Mouse (Mus musculus) heart, postnatal 14 days (tissue): ENCODE measurements around the gene Tnni1. TPM values are rescaled to one million over a fixed set of nuclear protein-coding genes. Genes with fewer than 3 reads are reported as not detected.

ENCODE experiments used
- DNase-seq, 2 experiments: peaks; one replicate each; pipeline ENCODE4 v3.0.0; 2021 to 2022
- intact Hi-C: fragments of 180-260 bp; cut with DNase I; formaldehyde crosslinking; loops from one replicate; pipeline ENCODE4 v1.15.1; 2025
- total RNA-seq, 2 experiments: library from RNA; stranded (reverse); gene quantifications; 2 replicates each; pipeline ENCODE4 v1.2.3; 2021

The Tnni1 gene
- total RNA-seq, 2 experiments from 2014 or later, result 18.6 to 29.4 TPM

- intact Hi-C loops, result loop anchor here (1.0 kb wide), 1 partner anchor 13 kb away; the partner anchor contains the start of gene Tnni1
- no peak for DNase-seq
Measured at GRCm38 (mm10) chr1:135766592-135767306, 12.5 kb upstream of the Tnni1 start.

- no peak for DNase-seq
- intact Hi-C loops, result no loop called here
Measured at GRCm38 (mm10) chr1:135767324-135767890, 11.8 kb upstream of the Tnni1 start.

GRCm38 (mm10) chr1:135768400-135768799, 10.8 kb upstream of the Tnni1 start:
- intact Hi-C loops, result no loop called here

GRCm38 (mm10) chr1:135770237-135770636, 9.0 kb upstream of the Tnni1 start:
- intact Hi-C loops, result no loop called here
- DNase-seq, result no peak

More at GRCm38 (mm10) chr1:135768400-135768799, 10.8 kb upstream of the Tnni1 start:
- no peak for DNase-seq

- intact Hi-C loops, result no loop called here
- peak; percentile 55 to 57 for DNase-seq
Measured at GRCm38 (mm10) chr1:135770896-135771572, 8.2 kb upstream of the Tnni1 start.

GRCm38 (mm10) chr1:135771573-135771970, 7.7 kb upstream of the Tnni1 start:
- intact Hi-C loops, result no loop called here
- DNase-seq, result no peak

- intact Hi-C loops, result no loop called here
- DNase-seq, result no peak
Measured at GRCm38 (mm10) chr1:135776596-135776995, 2.6 kb upstream of the Tnni1 start.

GRCm38 (mm10) chr1:135777046-135777445, 2.2 kb upstream of the Tnni1 start:
- DNase-seq, result no peak
- intact Hi-C loops, result no loop called here

GRCm38 (mm10) chr1:135780649-135781048, 1.4 kb downstream of the Tnni1 start:
- DNase-seq, result no peak
- intact Hi-C loops, result loop anchor here (1.0 to 5.0 kb wide), 3 partner anchors 27 to 238 kb away; no protein-coding TSS in a partner anchor

GRCm38 (mm10) chr1:135781220-135781619, 2.0 kb downstream of the Tnni1 start:
- peak; percentile 87 to 88 for DNase-seq
- intact Hi-C loops, result loop anchor here (1.0 to 5.0 kb wide), 3 partner anchors 28 to 239 kb away; no protein-coding TSS in a partner anchor

- intact Hi-C loops, result loop anchor here (5.0 kb wide), 1 partner anchor 241 kb away; no protein-coding TSS in a partner anchor
- DNase-seq, result no peak
Measured at GRCm38 (mm10) chr1:135782816-135783215, 3.6 kb downstream of the Tnni1 start.

- intact Hi-C loops, result no loop called here
- DNase-seq, result peak; percentile 77 to 88
Measured at GRCm38 (mm10) chr1:135787799-135788198, 8.6 kb downstream of the Tnni1 start.

GRCm38 (mm10) chr1:135788708-135789107, 9.5 kb downstream of the Tnni1 start:
- peak; percentile 58 for DNase-seq
- intact Hi-C loops, result no loop called here

- intact Hi-C loops, result no loop called here
- DNase-seq, result peak; percentile 84 to 88
Measured at GRCm38 (mm10) chr1:135789815-135790214, 10.6 kb downstream of the Tnni1 start.

GRCm38 (mm10) chr1:135792143-135792939, 13.1 kb downstream of the Tnni1 start:
- intact Hi-C loops, result no loop called here
- DNase-seq, result no peak

GRCm38 (mm10) chr1:135793370-135794215, 14.4 kb downstream of the Tnni1 start:
- peak; percentile 30 to 46 for DNase-seq

GRCm38 (mm10) chr1:135794216-135795134, 15.2 kb downstream of the Tnni1 start:
- intact Hi-C loops, result no loop called here
- DNase-seq, result no peak

More at GRCm38 (mm10) chr1:135793370-135794215, 14.4 kb downstream of the Tnni1 start:
- intact Hi-C loops, result no loop called here

GRCm38 (mm10) chr1:135798492-135798891, 19.3 kb downstream of the Tnni1 start:
- no peak for DNase-seq
- intact Hi-C loops, result no loop called here
